Mouse (Mus musculus) heart, postnatal 4 days (tissue): Measurements from ENCODE around the gene Morc4. TPM values are rescaled to one million over a fixed set of nuclear protein-coding genes. Genes with fewer than 3 reads are reported as not detected.

Experiments used
- DNase-seq: peaks from one replicate; pipeline ENCODE4 v3.0.0; 2021
- total RNA-seq, 2 experiments: library from RNA; stranded (reverse); gene quantifications; 2 replicates each; pipeline ENCODE4 v1.2.3; 2021

The Morc4 gene
- total RNA-seq, 2 experiments from 2014 or later, result 11.4 to 12.3 TPM

- no peak for DNase-seq
Observed at GRCm38 (mm10) chrX:139805918-139806317, 65.6 kb downstream of the Morc4 start.

GRCm38 (mm10) chrX:139803028-139803427, 68.4 kb downstream of the Morc4 start:
- DNase-seq, result no peak

GRCm38 (mm10) chrX:139800406-139800878, 71.0 kb downstream of the Morc4 start, which contains the start of gene Cldn2:
Gene Cldn2, plus strand, starts transcription at chrX:139800828.
- no peak for DNase-seq

GRCm38 (mm10) chrX:139799953-139800352, 71.5 kb downstream of the Morc4 start:
- DNase-seq, result no peak

- no peak for DNase-seq
Observed at GRCm38 (mm10) chrX:139797875-139798274, 73.6 kb downstream of the Morc4 start.

GRCm38 (mm10) chrX:139796037-139796436, 75.4 kb downstream of the Morc4 start:
- no peak for DNase-seq

GRCm38 (mm10) chrX:139794072-139794845, 77.2 kb downstream of the Morc4 start:
- DNase-seq, result no peak

- DNase-seq, result no peak
Observed at GRCm38 (mm10) chrX:139785764-139786163, 85.7 kb downstream of the Morc4 start.

- DNase-seq, result peak; percentile 37
Observed at GRCm38 (mm10) chrX:139783045-139783422, 88.4 kb downstream of the Morc4 start.

GRCm38 (mm10) chrX:139782278-139783044, 89.0 kb downstream of the Morc4 start, which contains the start of gene Ripply1:
Gene Ripply1, minus strand, starts transcription at chrX:139782353.
- no peak for DNase-seq

- DNase-seq, result no peak
Observed at GRCm38 (mm10) chrX:139781563-139781962, 89.9 kb downstream of the Morc4 start.

- DNase-seq, result no peak
Observed at GRCm38 (mm10) chrX:139780988-139781387, 90.5 kb downstream of the Morc4 start.

GRCm38 (mm10) chrX:139779401-139779800, 92.1 kb downstream of the Morc4 start:
- DNase-seq, result no peak

GRCm38 (mm10) chrX:139778886-139779285, 92.6 kb downstream of the Morc4 start:
- DNase-seq, result no peak

- no peak for DNase-seq
Observed at GRCm38 (mm10) chrX:139777357-139777756, 94.1 kb downstream of the Morc4 start.

- DNase-seq, result peak; percentile 45
Observed at GRCm38 (mm10) chrX:139775084-139775612, 96.3 kb downstream of the Morc4 start.

GRCm38 (mm10) chrX:139774309-139775083, 97.0 kb downstream of the Morc4 start:
- peak; percentile 65 for DNase-seq

Other genes starting within 250 kb of the Morc4 start
- gene Tbc1d8b, start 186.7 kb downstream of the Morc4 start, total RNA-seq, result 10 to 100 TPM in 1 of 2 experiments, 1 to 10 TPM in 1; 9.7 to 10.1 TPM
- not detected for gene Gm15013, start 157.2 kb downstream of the Morc4 start, total RNA-seq
- gene Ripply1, start 89.3 kb downstream of the Morc4 start, total RNA-seq, result not detected
- gene Cldn2, start 70.8 kb downstream of the Morc4 start, total RNA-seq, result not detected
- 10 to 100 TPM; 10.0 to 11.4 TPM for gene Rbm41, start 126.9 kb upstream of the Morc4 start, total RNA-seq
- gene Nup62cl, start 191.0 kb upstream of the Morc4 start, total RNA-seq, result under 1 TPM in 1 of 2 experiments, not detected in 1; 0.36 TPM
- gene Pih1h3b, start 191.2 kb upstream of the Morc4 start, total RNA-seq, result not detected